Mouse (Mus musculus) v-Abl transformed pro-B cells (cell line): ENCODE measurements around the gene Gm26965.
"Not testable (repeated sequence)": the region's sequence is repeated elsewhere in the genome, so short reads cannot be mapped to it uniquely, and the experiment has no call there.

Experiments
- in situ Hi-C, 2 experiments: fragments of 400-800 bp; cut with MboI; formaldehyde crosslinking; loops; one replicate each; pipeline ENCODE4 v1.15.1; 2025; ENCODE audit not compliant: unreplicated experiment in 2 of 2

Gene Gm26965

DNA sequence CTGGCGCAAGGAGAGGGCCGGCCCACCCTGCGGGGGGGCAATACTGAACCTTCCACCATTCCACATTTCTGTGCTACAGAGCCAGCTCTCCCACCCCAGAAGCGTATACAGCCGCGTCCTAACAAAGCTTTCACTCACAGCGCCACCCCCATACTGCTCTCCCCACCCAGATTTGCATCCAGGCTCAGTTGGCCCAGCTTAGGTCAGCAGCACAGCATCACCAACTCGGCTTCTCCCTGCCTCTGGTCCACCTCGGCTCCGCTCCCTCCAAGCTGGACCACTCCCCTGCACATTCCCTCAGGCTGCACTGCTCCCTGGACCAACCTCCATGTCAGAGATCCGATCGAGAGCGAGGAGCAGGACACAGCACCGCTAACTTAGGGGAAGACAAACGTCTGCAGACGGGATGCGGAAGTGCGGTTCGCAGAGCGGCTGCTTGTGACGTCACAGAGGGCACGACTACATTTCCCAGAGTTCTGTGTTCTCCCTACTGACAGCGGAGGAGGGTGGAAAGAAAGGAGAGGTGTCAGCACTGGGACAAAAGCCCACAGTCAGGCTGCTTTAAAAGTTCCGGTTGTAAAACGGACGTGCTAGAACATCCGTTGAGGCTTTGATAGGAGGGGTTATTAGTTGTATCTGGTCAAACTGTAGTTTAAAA, at the start of gene Gm26965, which contains the start of gene Zfp87:
Gene Gm26965, minus strand, starts transcription at position 399 of the 658 bp plus-strand sequence.
Gene Zfp87, minus strand, starts transcription at position 425 of the 658 bp plus-strand sequence.
- in situ Hi-C loops: no loop called here

DNA sequence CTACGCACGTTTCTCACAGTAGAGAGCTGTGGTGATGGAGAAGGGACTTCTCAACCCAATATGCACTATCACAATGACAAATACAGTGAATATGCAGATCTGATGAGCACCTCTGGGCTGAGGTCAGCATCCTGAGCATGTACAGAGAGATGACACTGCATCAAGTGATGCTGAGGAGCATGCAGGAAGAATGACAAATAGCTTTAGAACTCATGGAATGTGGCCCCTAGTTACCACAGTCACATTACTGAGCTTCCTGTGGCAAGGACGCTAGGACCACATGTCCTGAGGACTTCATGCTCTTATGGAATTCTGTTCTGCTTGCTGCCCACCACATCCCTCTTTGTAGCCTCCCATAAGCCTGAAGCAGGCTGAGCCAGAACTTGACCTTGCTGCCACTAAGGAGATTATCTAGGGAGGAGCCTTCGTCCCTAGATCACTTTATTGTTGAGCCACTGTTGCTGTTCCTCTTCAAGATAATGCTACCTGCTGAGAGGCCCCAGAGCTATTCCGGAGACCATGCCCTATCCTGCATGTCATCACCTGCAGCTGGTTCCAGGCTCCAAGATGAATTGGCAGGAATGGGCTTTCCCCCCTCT, 46.7 kb upstream of the Gm26965 start:
- in situ Hi-C loops: no loop called here

GRCm38 (mm10) chr13:67553730-67554129, 27.8 kb upstream of the Gm26965 start, which contains the start of gene Zfp748:
TSS of gene Zfp748 (minus strand) at chr13:67553830.
- in situ Hi-C loops: no loop called here

DNA sequence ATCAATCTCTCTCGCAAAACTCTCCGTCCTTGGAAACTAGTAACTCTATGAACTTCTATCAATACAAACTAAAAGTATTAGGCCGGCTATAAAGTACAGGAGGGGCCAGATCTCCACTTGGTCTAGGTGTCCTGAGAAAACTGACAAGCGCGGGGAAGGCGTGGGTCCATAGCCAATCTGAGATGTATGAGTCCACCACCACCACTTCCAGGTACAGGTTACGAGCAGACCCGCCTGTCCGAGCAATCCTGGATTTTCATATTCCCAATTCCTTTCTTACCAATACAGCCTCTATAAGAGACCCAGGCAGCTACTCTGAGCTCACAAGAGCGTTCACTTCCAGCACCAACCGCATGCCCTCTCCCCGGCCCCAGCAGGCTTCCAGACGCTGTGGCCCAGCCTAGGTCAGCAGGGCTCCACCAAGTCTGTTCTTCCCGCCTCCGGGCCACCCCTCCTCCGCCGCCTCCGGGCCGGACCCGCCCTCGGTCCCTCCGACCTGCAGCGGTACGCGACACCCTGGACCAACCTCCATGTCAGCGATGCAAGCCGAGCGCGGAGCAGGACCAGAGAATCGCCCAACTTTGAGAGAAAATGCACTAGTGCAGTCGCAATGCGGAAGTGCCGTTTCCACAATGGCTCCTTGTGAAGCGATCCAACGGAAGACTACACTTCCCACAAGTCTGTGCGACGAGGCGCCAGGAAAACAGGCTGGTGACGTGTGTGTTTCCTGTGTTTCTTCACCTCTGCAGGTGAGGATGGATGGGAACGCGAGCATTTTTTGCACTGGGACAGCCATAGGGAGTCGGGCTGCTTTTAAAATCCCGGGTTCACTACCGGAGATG, 26.8 kb upstream of the Gm26965 start:
- in situ Hi-C loops: no loop called here

- in situ Hi-C loops: no loop called here
Observed at GRCm38 (mm10) chr13:67545941-67546340, 20.0 kb upstream of the Gm26965 start.

DNA sequence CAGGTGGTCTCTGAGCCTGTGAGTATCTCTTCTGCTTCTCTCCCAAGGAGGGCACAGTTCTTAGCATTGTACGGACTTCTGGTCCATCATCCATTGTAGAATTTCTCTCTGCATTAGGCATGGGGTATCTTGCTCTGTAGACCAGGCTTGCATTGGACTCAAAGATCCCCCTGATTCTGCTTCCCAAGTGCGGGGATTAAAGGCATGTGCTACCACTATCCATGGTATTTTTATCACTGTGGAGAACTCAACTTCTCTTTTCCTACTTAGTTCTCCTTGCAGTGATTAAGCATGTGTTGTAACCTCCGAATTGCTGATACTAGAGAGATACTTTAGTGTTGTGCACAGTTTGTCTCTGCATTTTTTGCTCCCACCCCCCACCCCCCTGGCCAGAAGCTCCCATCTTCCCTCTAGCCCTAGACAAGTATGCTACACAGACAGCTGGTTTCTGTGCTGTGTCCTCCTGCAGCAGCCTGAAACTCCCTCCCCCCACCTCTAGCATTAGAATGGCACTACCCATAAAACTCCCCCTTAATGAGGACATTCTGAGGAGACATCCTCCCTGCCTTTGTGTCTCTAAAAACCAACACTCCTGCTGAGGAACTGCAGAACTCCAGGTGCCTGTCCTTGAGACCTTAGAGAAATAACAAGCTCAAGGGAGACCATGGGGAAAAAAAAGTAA, 1.2 kb upstream of the Gm26965 start:
- in situ Hi-C loops: no loop called here

GRCm38 (mm10) chr13:67500908-67501307, 25.0 kb downstream of the Gm26965 start:
- in situ Hi-C loops: no loop called here

DNA sequence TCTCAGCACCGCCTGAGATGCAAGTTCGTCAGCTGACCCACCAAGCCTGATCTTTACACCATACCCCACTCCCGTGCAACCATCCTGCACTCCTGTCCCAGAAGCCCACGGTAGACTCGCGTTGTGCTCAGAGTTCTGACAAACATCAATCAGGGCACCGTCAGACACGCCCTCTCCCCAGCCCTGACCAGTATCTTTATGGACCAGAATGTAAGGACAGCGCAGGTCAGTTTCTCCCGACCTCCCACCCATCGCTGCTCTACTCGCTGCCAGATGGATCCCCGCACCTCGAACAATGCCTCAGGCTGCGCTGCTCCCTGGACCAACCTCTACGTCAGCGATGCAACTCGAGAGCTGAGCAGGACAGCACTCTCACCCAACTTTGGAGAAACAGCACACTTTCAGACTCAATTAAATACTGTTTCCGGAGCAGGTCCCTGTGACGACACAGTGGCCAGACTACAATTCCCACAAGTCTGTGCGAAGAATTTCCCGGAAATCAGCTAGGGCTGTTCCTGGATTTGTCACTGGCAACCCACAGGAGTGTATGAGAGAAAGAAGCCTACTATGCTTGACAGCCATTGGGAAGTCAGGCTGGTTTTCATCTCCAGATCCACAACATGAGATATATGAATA, 25.7 kb downstream of the Gm26965 start, which contains the start of gene Zfp58:
Gene Zfp58, minus strand, starts transcription at position 472 of the 636 bp plus-strand sequence.
- in situ Hi-C loops: no loop called here

- in situ Hi-C loops: no loop called here
Observed at GRCm38 (mm10) chr13:67495631-67496030, 30.3 kb downstream of the Gm26965 start.

GRCm38 (mm10) chr13:67484424-67484811, 41.5 kb downstream of the Gm26965 start:
- in situ Hi-C loops: no loop called here

GRCm38 (mm10) chr13:67483625-67484423, 42.1 kb downstream of the Gm26965 start, which contains the start of gene Zfp874b:
TSS of gene Zfp874b (minus strand) at chr13:67484258.
- in situ Hi-C loops: no loop called here

- in situ Hi-C loops: no loop called here
Observed at GRCm38 (mm10) chr13:67481528-67481927, 44.4 kb downstream of the Gm26965 start.

DNA sequence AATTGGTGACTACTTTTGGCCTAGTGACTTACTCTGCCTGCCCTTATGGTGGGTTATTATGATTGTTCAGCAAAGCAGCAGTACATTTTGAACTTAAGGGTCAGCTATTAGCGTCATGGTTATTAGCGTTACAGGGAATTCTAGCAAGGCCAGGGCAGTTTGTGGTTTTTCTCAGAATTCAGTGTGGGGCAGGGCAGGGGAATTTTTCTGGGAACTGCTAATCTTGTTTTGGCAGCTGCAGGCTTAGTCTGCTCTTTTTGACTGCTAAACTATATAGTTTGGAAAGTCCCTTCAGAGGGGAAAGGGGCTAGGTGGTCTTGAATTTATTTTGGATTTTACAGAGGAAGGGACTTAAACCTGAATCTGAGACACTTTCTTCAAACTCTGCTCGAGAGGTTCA, 56.7 kb downstream of the Gm26965 start:
- in situ Hi-C loops: no loop called here

DNA sequence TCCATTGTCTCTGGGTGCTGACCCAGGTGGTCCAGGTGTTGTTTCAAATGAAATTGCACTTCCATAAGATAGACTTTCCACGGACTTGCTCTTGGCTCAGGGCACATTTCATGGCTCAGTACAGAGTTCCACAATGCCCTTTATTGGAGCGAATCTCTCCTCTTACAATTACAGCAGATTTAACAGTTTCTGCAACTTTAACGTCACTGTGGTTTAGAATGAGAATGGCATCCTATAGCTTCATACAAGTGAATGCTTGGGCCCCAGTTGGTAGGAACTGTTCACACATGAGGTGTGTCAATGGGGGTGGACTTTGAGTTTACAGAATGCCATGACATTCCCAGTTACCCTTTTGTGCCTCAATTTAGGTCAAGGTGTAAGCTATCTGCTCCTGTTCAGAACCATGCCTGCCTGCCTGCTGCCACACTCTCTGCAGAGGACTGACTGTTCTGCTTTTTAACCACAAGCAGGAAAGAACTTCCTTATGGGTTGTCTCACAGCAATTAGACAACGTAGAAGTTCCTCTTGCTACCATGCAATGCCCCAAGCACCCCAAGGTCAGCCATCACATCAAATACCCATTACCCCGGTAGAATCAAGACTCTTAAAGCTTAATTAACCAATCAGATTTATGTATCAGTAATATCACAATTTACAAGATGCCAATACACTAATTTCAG, 62.3 kb downstream of the Gm26965 start:
- in situ Hi-C loops: not testable (repeated sequence)

DNA sequence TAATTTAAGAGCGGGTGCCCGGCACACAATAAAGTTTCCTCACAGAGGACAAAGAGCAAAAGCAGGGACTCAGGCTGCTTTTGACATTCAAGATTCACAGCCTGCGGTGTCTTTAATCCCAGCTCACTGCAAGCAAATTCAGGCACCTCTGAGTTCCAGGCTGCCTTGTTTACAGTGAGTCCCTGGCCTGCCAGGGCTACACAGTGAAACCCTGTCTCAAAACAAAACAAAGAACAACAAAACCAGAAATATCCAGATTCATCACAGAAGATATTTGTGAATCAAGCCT, 74.0 kb downstream of the Gm26965 start:
- in situ Hi-C loops: loop anchor here in 1 of 2 experiments (5.0 kb wide), 1 partner anchor 35 kb away; no protein-coding TSS in a partner anchor

GRCm38 (mm10) chr13:67451172-67452020, 74.6 kb downstream of the Gm26965 start, which contains the start of gene Zfp874a:
TSS of gene Zfp874a (minus strand) at chr13:67451624.
- in situ Hi-C loops: loop anchor here in 1 of 2 experiments (5.0 kb wide), 1 partner anchor 36 kb away; no protein-coding TSS in a partner anchor
